Mouse (Mus musculus): ENCODE results near the gene Ccdc185. TPM values are rescaled to one million over a fixed set of nuclear protein-coding genes. Genes with fewer than 3 reads are reported as not detected.

Ccdc185 gene
- polyA plus RNA-seq (2017; shearing (Covaris generic)), result not detected

DNA sequence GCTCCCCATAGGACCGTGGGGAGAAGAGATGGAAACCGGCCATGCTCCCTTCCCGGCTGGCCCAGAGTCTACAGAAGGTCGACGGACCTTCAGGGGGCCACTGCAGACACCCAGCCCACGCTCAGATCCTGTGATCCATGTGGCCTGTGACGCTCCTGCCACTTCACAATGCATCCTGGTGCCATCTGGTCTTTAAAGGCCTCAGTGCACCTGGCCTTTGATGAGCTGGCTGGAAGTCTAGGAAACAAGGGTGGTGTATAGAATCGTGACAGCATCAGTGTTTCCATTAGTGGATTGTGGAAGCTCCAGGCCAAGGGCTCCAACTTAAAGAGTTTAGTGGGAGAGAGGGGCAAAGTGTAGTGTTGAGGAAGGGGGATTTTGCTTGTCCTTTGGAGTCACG lies at the start of gene Ccdc185:
Ccdc185 (minus strand) TSS at position 101 of the 400 bp plus-strand sequence.

DNA sequence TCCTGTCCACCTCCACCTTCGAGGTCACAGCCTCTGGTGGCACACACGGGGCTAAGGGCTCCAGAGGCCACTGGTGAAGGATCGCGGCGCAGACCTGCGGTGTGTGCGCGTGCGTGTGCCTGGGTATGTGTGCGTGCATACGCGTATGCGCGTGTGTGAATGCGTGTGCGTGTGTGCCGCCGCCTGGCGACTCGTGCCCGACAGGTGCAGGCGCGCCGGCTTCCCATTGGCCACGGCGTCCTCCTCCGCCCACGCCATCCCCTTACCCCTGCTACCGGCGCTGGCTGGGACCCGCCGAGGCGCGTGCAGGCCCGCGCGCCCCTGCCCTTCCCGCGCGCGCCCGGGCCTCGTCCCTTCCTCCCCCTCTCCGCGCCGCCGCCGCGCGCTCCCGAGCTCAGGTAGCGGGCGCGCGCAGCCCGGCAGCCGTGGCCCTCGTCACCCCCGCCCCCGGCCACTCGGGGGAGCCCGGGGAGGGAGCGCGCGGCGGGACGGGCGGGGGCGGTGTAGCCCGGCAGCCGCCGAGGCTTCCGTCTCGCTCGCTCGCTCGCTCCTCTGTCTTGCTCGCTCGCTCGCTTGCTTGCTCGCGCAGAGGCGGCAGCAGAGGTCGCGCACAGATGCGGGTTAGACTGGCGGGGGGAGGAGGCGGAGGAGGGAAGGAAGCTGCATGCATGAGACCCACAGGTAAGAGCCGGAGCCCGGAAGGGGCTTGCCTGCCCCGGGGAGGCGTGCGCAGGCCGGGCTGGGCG lies 14.9 kb upstream of the Ccdc185 start, which contains the start of gene Susd4:
Susd4 (plus strand) TSS at position 145 of the 746 bp plus-strand sequence.

Other genes with a start within 250 kb of the Ccdc185 start
- 102 TPM for gene Capn2, start 231.6 kb downstream of the Ccdc185 start, polyA plus RNA-seq (2017; shearing (Covaris generic))
- gene Capn8, start 184.2 kb downstream of the Ccdc185 start, polyA plus RNA-seq (2017; shearing (Covaris generic)), result not detected
- 9.9 TPM for gene Susd4, start 14.7 kb upstream of the Ccdc185 start, polyA plus RNA-seq (2017; shearing (Covaris generic))
- gene Tlr5, start 205.6 kb upstream of the Ccdc185 start, polyA plus RNA-seq (2017; shearing (Covaris generic)), result not detected